Mouse (Mus musculus): ENCODE data around the gene Tnfsf18. TPM values are rescaled to one million over a fixed set of nuclear protein-coding genes. Genes with fewer than 3 reads are reported as not detected.

The Tnfsf18 gene
- polyA plus RNA-seq, 1 experiment from 2014 or later, result not detected

GRCm38 (mm10) chr1:161500114-161500810 is 5.8 kb downstream of the Tnfsf18 start:
- H3K4me2 ChIP-seq, result no peak overlapping the region
- no peaks in the 10 kb centered on the region for H3K4me1 ChIP-seq
- ATAC-seq (ENCODE audit: low FRiP score), result no peak
- no peak overlapping the region for H3K27ac ChIP-seq (replicated peaks)
- H3K36me3 ChIP-seq, result no peaks in the 10 kb centered on the region
- no peaks in the 10 kb centered on the region for H3K27me3 ChIP-seq (replicated peaks)
- no peaks in the 10 kb centered on the region for H3K9me3 ChIP-seq (replicated peaks)
- 89% methylated on average over 6 of the region's 6 CpGs for WGBS
- no peak overlapping the region for H3K4me3 ChIP-seq (replicated peaks)
- H3K9ac ChIP-seq (replicated peaks), result no peak overlapping the region

GRCm38 (mm10) chr1:161500811-161501146 is 6.3 kb downstream of the Tnfsf18 start:
- Histone ChIP-seq H3K4me3 (replicated peaks) (no peak overlapping the region), H3K9ac (replicated peaks) (no peak overlapping the region), H3K27me3 (replicated peaks) (no peaks in the 10 kb centered on the region), H3K4me1 (no peaks in the 10 kb centered on the region), H3K9me3 (replicated peaks) (no peaks in the 10 kb centered on the region), H3K27ac (replicated peaks) (no peak overlapping the region), H3K4me2 (no peak overlapping the region), H3K36me3 (no peaks in the 10 kb centered on the region)
- 90% methylated on average over 4 of the region's 4 CpGs for whole genome bisulfite sequencing
- no peak for ATAC-seq (ENCODE audit: low FRiP score)

GRCm38 (mm10) chr1:161506317-161506716 is 11.9 kb downstream of the Tnfsf18 start:
- Histone ChIP-seq H3K36me3 (no peaks in the 10 kb centered on the region), H3K27ac (replicated peaks) (no peak overlapping the region), H3K4me3 (replicated peaks) (no peak overlapping the region), H3K9ac (replicated peaks) (no peak overlapping the region), H3K27me3 (replicated peaks) (no peaks in the 10 kb centered on the region), H3K4me2 (no peak overlapping the region), H3K9me3 (replicated peaks) (no peaks in the 10 kb centered on the region), H3K4me1 (no peaks in the 10 kb centered on the region)
- WGBS, result 89% methylated on average over 4 of the region's 4 CpGs
- no peak for ATAC-seq (ENCODE audit: low FRiP score)

DNA sequence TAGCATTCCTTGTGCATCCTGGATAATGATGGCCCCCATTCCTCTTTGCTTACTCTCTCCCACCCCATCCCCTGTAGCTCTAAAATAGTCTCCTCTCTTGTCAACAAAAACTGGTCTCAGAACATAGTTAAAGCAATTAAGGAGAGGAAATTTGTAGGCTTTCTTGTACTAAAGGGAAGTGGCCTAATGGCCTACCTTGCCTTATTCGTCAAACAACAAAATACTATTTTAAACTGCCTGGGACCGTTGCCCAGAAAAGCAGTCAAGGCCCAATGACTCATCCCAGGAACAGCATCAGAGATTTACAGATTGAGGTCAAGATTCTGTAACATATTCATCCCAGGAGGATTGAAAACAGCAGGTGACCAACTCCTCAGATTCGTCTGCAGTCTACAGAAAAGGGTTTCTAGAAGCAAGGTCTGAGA is 13.2 kb downstream of the Tnfsf18 start:
- H3K27ac ChIP-seq (replicated peaks), result no peak overlapping the region
- no peak for ATAC-seq (ENCODE audit: low FRiP score)
- no peaks in the 10 kb centered on the region for H3K36me3 ChIP-seq
- no peak overlapping the region for H3K4me3 ChIP-seq (replicated peaks)
- no peaks in the 10 kb centered on the region for H3K27me3 ChIP-seq (replicated peaks)
- no peaks in the 10 kb centered on the region for H3K9me3 ChIP-seq (replicated peaks)
- no peaks in the 10 kb centered on the region for H3K4me1 ChIP-seq
- 61% methylated on average over 3 of the region's 3 CpGs for WGBS
- no peak overlapping the region for H3K4me2 ChIP-seq
- H3K9ac ChIP-seq (replicated peaks), result no peak overlapping the region

DNA sequence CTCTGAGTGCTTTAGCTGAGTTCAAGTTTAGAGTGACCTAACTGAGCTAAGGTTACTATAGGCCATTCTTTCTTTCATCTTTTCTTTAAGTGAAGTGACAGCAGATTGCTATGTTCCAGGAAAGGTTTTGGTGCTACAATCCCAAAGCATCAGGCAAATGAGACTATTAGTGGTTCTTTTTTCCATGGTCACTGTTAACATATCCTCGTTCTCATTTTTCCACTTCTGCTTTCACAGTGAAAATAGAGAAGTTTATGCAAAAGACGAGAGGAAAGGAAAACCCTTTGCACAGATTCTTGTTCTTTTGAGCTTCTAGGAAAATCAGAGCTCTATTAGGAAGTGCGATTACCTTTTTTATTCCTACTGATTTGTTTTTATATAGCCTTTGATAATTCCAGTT is 22.9 kb downstream of the Tnfsf18 start:
- Histone ChIP-seq H3K4me2 (no peak overlapping the region), H3K27me3 (replicated peaks) (no peaks in the 10 kb centered on the region), H3K9me3 (replicated peaks) (no peaks in the 10 kb centered on the region), H3K4me1 (no peaks in the 10 kb centered on the region), H3K36me3 (no peaks in the 10 kb centered on the region), H3K4me3 (replicated peaks) (no peak overlapping the region), H3K27ac (replicated peaks) (no peak overlapping the region), H3K9ac (replicated peaks) (no peak overlapping the region)
- WGBS, result 80% methylated on average over 3 of the region's 3 CpGs
- ATAC-seq (ENCODE audit: low FRiP score), result no peak

DNA sequence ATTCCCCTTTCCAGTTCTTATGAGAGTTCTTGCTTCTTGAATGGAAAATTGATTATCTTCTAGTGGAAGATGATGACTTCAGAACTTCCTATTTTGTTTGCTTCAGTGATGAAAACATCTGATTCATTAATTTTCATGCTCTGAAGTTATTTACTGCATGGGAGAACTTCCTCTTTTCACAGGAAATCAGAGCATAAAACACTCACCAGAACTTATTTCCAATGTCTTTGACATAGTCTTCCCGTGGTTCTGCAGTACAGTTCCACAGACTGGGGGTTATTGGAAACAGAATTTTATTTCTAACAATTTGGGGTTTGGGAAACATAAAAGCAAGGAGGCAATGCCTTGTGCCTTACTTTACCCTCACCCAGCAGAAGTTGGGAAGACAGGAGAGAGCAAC is 25.8 kb downstream of the Tnfsf18 start:
- 82% methylated on average over 1 of the region's 1 CpGs for WGBS
- no peak for ATAC-seq (ENCODE audit: low FRiP score)

DNA sequence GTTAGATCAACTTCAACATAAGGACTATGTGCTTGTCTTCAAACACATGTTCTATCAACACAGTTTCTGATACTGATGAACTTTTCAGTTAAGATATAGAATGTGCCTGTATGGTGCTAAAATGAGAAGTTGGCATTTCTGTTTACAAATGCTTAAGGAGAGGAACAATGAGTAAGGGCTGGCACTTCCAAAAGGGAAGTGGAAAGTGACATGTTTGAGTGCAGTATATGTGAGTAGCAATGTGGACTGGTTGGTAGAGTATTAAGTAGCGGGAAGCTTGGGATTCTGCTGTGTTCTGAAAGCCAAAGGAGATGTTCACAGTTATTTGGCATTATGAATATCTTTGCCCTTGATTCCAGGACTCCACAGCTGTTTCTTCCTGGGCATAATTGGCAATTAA is 33.7 kb downstream of the Tnfsf18 start:
- Histone ChIP-seq H3K4me3 (replicated peaks) (no peak overlapping the region), H3K27ac (replicated peaks) (no peak overlapping the region)

More for the DNA sequence above, 25.8 kb downstream of the Tnfsf18 start:
- H3K9me3 ChIP-seq (replicated peaks), result no peaks in the 10 kb centered on the region
- H3K4me2 ChIP-seq, result no peak overlapping the region
- no peak overlapping the region for H3K4me3 ChIP-seq (replicated peaks)
- H3K9ac ChIP-seq (replicated peaks), result no peak overlapping the region
- H3K36me3 ChIP-seq, result no peaks in the 10 kb centered on the region
- no peak overlapping the region for H3K27ac ChIP-seq (replicated peaks)
- no peaks in the 10 kb centered on the region for H3K27me3 ChIP-seq (replicated peaks)
- H3K4me1 ChIP-seq, result no peaks in the 10 kb centered on the region

GRCm38 (mm10) chr1:161550596-161551095 is 56.2 kb downstream of the Tnfsf18 start:
- Histone ChIP-seq H3K9me3 (replicated peaks) (no peaks in the 10 kb centered on the region), H3K36me3 (no peaks in the 10 kb centered on the region), H3K27me3 (replicated peaks) (no peaks in the 10 kb centered on the region), H3K9ac (replicated peaks) (no peak overlapping the region), H3K4me2 (no peak overlapping the region), H3K4me1 (no peaks in the 10 kb centered on the region), H3K27ac (replicated peaks) (no peak overlapping the region), H3K4me3 (replicated peaks) (no peak overlapping the region)
- WGBS, result 92% methylated on average over 5 of the region's 5 CpGs
- ATAC-seq (ENCODE audit: low FRiP score), result no peak

More for the DNA sequence above, 33.7 kb downstream of the Tnfsf18 start:
- Histone ChIP-seq H3K4me2 (no peak overlapping the region), H3K9me3 (replicated peaks) (no peaks in the 10 kb centered on the region), H3K27me3 (replicated peaks) (no peaks in the 10 kb centered on the region), H3K9ac (replicated peaks) (no peak overlapping the region), H3K4me1 (no peaks in the 10 kb centered on the region), H3K36me3 (no peaks in the 10 kb centered on the region)
- ATAC-seq (ENCODE audit: low FRiP score), result no peak
- 96% methylated on average over 1 of the region's 1 CpGs for WGBS

DNA sequence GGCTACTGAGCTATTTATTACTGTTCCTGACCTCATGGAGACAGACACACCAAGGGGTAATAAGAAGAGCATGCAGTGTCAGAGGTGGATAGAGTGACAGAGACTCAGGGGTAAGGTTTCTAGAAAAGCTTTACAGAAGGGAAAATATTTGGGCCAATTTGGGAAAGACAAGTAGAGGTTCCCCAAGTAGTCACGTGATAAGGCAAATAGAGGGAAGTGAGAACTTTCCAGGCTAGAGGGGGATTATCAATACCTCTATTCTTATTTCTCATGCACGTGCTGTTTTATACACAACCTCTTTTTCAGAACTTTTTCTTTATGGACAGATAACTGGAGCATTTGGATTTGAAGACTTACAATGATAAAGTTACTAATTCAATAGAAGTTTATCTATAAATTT is 57.6 kb downstream of the Tnfsf18 start:
- no peaks in the 10 kb centered on the region for H3K4me1 ChIP-seq
- H3K4me2 ChIP-seq, result no peak overlapping the region
- no peak overlapping the region for H3K9ac ChIP-seq (replicated peaks)
- H3K27me3 ChIP-seq (replicated peaks), result no peaks in the 10 kb centered on the region
- no peak for ATAC-seq (ENCODE audit: low FRiP score)
- H3K9me3 ChIP-seq (replicated peaks), result no peaks in the 10 kb centered on the region
- 79% methylated on average over 2 of the region's 2 CpGs for WGBS
- H3K27ac ChIP-seq (replicated peaks), result no peak overlapping the region
- H3K4me3 ChIP-seq (replicated peaks), result no peak overlapping the region
- no peaks in the 10 kb centered on the region for H3K36me3 ChIP-seq

Other genes with a start within 250 kb of the Tnfsf18 start
- 168 and 232 TPM in 2 replicates for gene Prdx6, start 243.4 kb upstream of the Tnfsf18 start, polyA plus RNA-seq (2015; fragmentation: Nextera tagmentation; extraction: Ambion mirVana)
- gene Tnfsf4, start 99.2 kb upstream of the Tnfsf18 start, polyA plus RNA-seq (2015; fragmentation: Nextera tagmentation; extraction: Ambion mirVana), result not detected in 2 replicates